14 mouse cellular contexts compared by ENCODE assay signal in the genomic region with DNA sequence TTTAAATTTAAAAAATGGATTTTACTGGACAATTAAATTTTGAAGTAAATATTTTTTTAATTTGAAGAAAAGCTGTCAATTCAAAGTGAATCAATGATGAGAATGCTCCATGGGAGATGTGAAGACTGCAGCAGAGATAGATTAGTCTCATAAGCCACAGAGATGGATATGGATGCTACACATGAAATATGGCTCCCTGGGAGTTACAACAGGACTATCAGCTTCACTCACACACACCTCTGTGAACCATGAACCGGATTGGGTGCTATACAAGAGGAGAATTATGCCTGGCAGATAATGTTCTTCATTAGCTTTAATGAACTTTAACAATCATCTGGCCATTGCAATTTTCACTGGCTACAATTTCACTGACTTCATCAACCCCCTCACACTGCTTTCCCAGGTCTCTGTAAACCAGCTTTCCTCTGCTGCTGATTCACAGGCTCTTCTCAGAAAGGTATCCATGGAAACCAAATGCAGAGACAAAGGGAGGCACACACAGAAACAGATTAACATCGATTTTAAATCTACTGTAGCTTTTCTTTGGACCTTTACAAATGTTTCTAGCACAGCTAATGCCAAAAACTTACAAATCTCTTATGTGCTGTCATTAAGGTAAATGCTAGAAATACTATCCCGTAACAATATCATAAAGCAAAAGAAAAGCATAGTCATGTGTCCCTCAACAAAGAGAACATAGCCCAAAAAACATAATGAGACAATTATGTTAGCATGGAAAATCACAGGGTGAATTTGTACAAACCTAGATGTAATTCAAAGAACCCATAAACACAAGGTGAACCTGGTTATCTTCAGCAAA. TPM values are rescaled to one million over a fixed set of nuclear protein-coding genes. Genes with fewer than 3 reads are reported as not detected.
A peak's percentile ranks its signal among the peaks of the same experiment; 100 is the strongest.
DNase-seq lines count a peak whose midpoint lies in the region; ATAC-seq and TF ChIP-seq lines count a peak whose summit lies in the region.
"Had no signal": no experiment of that assay in that cellular context is flagged by ENCODE, and none has a peak within 500 bp of the region (broad histone marks: within the 10 kb centered on the region; RNA-seq: fewer than 3 reads in every experiment).

No protein-coding gene starts in this region.

- H3K4me2 ChIP-seq in neural tube, embryonic 12.5 days (replicated peaks): no peak overlapping the region
- no peak overlapping the region for H3K4me2 ChIP-seq in heart, embryonic 12.5 days
- H3K4me2 ChIP-seq: embryonic facial prominence, embryonic 13.5 days had no signal

- no peak for TF ChIP-seq CTCF in layer of hippocampus, adult 2 months (conservative IDR thresholded peaks at IDR 0.05)

- 43% methylated on average over 3 of the region's 3 CpGs for WGBS in forebrain, embryonic 10.5 days
- 43% methylated on average over 3 of the region's 3 CpGs for WGBS in neural tube, embryonic 12.5 days
- WGBS in heart, embryonic 12.5 days: 58% methylated on average over 3 of the region's 3 CpGs

- DNase-seq in brain, embryonic 18.5 days (ENCODE audit: low read depth, low spot score): peak; percentile 76
- no peak for DNase-seq in forebrain, embryonic 10.5 days (ENCODE audit: extremely low spot score, low spot score)
- peak in 1 of 2 experiments; percentile 62 for DNase-seq in layer of hippocampus, adult 2 months (ENCODE audit: low spot score in 2 of 2)
- no peak for DNase-seq in ovary, postnatal 14 days (ENCODE audit: low spot score)
- DNase-seq in ovary, postnatal 36 days (ENCODE audit: low spot score): no peak
- DNase-seq: heart, adult 2 months; kidney, adult 11 months had no signal

- no peaks in the 10 kb centered on the region for H3K9me3 ChIP-seq in forebrain, embryonic 10.5 days
- no peaks in the 10 kb centered on the region for H3K9me3 ChIP-seq in neural tube, embryonic 12.5 days
- H3K9me3 ChIP-seq in heart, embryonic 12.5 days (replicated peaks): no peaks in the 10 kb centered on the region
- H3K9me3 ChIP-seq: embryonic facial prominence, embryonic 13.5 days; G1E; megakaryocyte, embryonic 14.5 days had no signal

- ATAC-seq in neural tube, embryonic 12.5 days (ENCODE audit: low FRiP score, low read depth): peak; percentile 90
- no peak for ATAC-seq in heart, embryonic 12.5 days (ENCODE audit: insufficient number of reproducible peaks, low FRiP score)

- H3K9ac ChIP-seq in neural tube, embryonic 12.5 days: peak overlapping the region; percentile 10; the same call in 1 of the 2 replicates
- no peak overlapping the region for H3K9ac ChIP-seq in heart, embryonic 12.5 days
- H3K9ac ChIP-seq: embryonic facial prominence, embryonic 13.5 days had no signal

- H3K27ac ChIP-seq in forebrain, embryonic 10.5 days: peak overlapping the region; percentile 59
- peak overlapping the region; percentile 87 for H3K27ac ChIP-seq in layer of hippocampus, adult 2 months
- H3K27ac ChIP-seq in neural tube, embryonic 12.5 days: no peak overlapping the region
- H3K27ac ChIP-seq in heart, embryonic 12.5 days (ENCODE audit: poor library complexity, severe bottlenecking): no peak overlapping the region
- H3K27ac ChIP-seq: embryonic facial prominence, embryonic 13.5 days; heart, adult 2 months had no signal

- no peaks in the 10 kb centered on the region for H3K36me3 ChIP-seq in forebrain, embryonic 10.5 days (replicated peaks)
- no peaks in the 10 kb centered on the region for H3K36me3 ChIP-seq in neural tube, embryonic 12.5 days
- no peaks in the 10 kb centered on the region for H3K36me3 ChIP-seq in heart, embryonic 12.5 days
- H3K36me3 ChIP-seq: embryonic facial prominence, embryonic 13.5 days; G1E had no signal

- no peak overlapping the region for H3K4me3 ChIP-seq in forebrain, embryonic 10.5 days
- H3K4me3 ChIP-seq in layer of hippocampus, adult 2 months: no peak overlapping the region
- H3K4me3 ChIP-seq in neural tube, embryonic 12.5 days: no peak overlapping the region
- H3K4me3 ChIP-seq in heart, embryonic 12.5 days: no peak overlapping the region
- H3K4me3 ChIP-seq: embryonic facial prominence, embryonic 13.5 days; heart, adult 2 months; megakaryocyte, embryonic 14.5 days had no signal

- peaks cover 7% of the 10 kb centered on the region for H3K4me1 ChIP-seq in forebrain, embryonic 10.5 days
- H3K4me1 ChIP-seq in neural tube, embryonic 12.5 days: no peaks in the 10 kb centered on the region
- no peaks in the 10 kb centered on the region for H3K4me1 ChIP-seq in heart, embryonic 12.5 days (replicated peaks)
- H3K4me1 ChIP-seq: embryonic facial prominence, embryonic 13.5 days; megakaryocyte, embryonic 14.5 days had no signal

- no peaks in the 10 kb centered on the region for H3K27me3 ChIP-seq in forebrain, embryonic 10.5 days (ENCODE audit: poor library complexity, severe bottlenecking)
- no peaks in the 10 kb centered on the region for H3K27me3 ChIP-seq in neural tube, embryonic 12.5 days (replicated peaks)
- no peaks in the 10 kb centered on the region for H3K27me3 ChIP-seq in heart, embryonic 12.5 days (replicated peaks)
- H3K27me3 ChIP-seq: embryonic facial prominence, embryonic 13.5 days; megakaryocyte, embryonic 14.5 days had no signal

RNA-seq across cellular contexts. Expression of a gene that starts 3.9 kb away (rescaled TPM):
- not detected in 2 replicates for polyA plus RNA-seq in forebrain, embryonic 10.5 days (2016; fragmentation: Nextera tagmentation; extraction: Ambion mirVana)
- total RNA-seq in layer of hippocampus, adult 2 months (2021): not detected
- not detected in 2 replicates for polyA plus RNA-seq in neural tube, embryonic 12.5 days (2016; fragmentation: Nextera tagmentation; extraction: Ambion mirVana)
- not detected in 2 replicates for polyA plus RNA-seq in heart, embryonic 12.5 days (2016; fragmentation: Nextera tagmentation; extraction: Ambion mirVana)
- total RNA-seq: heart, adult 2 months; liver, adult 2 months had no signal
- polyA plus RNA-seq: embryonic facial prominence, embryonic 13.5 days; G1E; heart, adult 2 months; liver, adult 2 months; spleen, adult 2 months had no signal

RNA-seq across cellular contexts. Expression of a gene that starts 17.6 kb away (rescaled TPM):
- polyA plus RNA-seq in forebrain, embryonic 10.5 days (2016; fragmentation: Nextera tagmentation; extraction: Ambion mirVana): not detected in 2 replicates
- total RNA-seq in layer of hippocampus, adult 2 months (2021): not detected
- polyA plus RNA-seq in neural tube, embryonic 12.5 days (2016; fragmentation: Nextera tagmentation; extraction: Ambion mirVana): not detected in 2 replicates
- not detected in 2 replicates for polyA plus RNA-seq in heart, embryonic 12.5 days (2016; fragmentation: Nextera tagmentation; extraction: Ambion mirVana)
- total RNA-seq: heart, adult 2 months; liver, adult 2 months had no signal
- polyA plus RNA-seq: G1E; heart, adult 2 months; liver, adult 2 months; spleen, adult 2 months had no signal

RNA-seq across cellular contexts. Expression of a gene that starts 42.1 kb away (rescaled TPM):
- not detected in 2 replicates for polyA plus RNA-seq in forebrain, embryonic 10.5 days (2016; fragmentation: Nextera tagmentation; extraction: Ambion mirVana)
- not detected for total RNA-seq in layer of hippocampus, adult 2 months (2021)
- polyA plus RNA-seq in neural tube, embryonic 12.5 days (2016; fragmentation: Nextera tagmentation; extraction: Ambion mirVana): not detected in 2 replicates
- polyA plus RNA-seq in heart, embryonic 12.5 days (2016; fragmentation: Nextera tagmentation; extraction: Ambion mirVana): not detected in 2 replicates
- total RNA-seq: heart, adult 2 months; liver, adult 2 months had no signal
- polyA plus RNA-seq: embryonic facial prominence, embryonic 13.5 days; G1E; heart, adult 2 months; liver, adult 2 months; spleen, adult 2 months had no signal

RNA-seq across cellular contexts. Expression of a gene that starts 46.5 kb away (rescaled TPM):
- polyA plus RNA-seq in forebrain, embryonic 10.5 days (2016; fragmentation: Nextera tagmentation; extraction: Ambion mirVana): 4.0 and 4.2 TPM in 2 replicates
- total RNA-seq in layer of hippocampus, adult 2 months (2021): 1 to 10 TPM; 3.3 to 4.1 TPM
- 26.1 and 26.5 TPM in 2 replicates for polyA plus RNA-seq in neural tube, embryonic 12.5 days (2016; fragmentation: Nextera tagmentation; extraction: Ambion mirVana)
- polyA plus RNA-seq in heart, embryonic 12.5 days (2016; fragmentation: Nextera tagmentation; extraction: Ambion mirVana): 11.0 and 11.4 TPM in 2 replicates
- polyA plus RNA-seq: G1E; spleen, adult 2 months had no signal

RNA-seq across cellular contexts. Expression of a gene that starts 52.7 kb away (rescaled TPM):
- not detected in 2 replicates for polyA plus RNA-seq in forebrain, embryonic 10.5 days (2016; fragmentation: Nextera tagmentation; extraction: Ambion mirVana)
- not detected for total RNA-seq in layer of hippocampus, adult 2 months (2021)
- polyA plus RNA-seq in neural tube, embryonic 12.5 days (2016; fragmentation: Nextera tagmentation; extraction: Ambion mirVana): not detected in 2 replicates
- polyA plus RNA-seq in heart, embryonic 12.5 days (2016; fragmentation: Nextera tagmentation; extraction: Ambion mirVana): not detected in 2 replicates
- total RNA-seq: G1E; heart, adult 2 months; liver, adult 2 months had no signal
- polyA plus RNA-seq: embryonic facial prominence, embryonic 13.5 days; G1E; heart, adult 2 months; liver, adult 2 months; spleen, adult 2 months had no signal

Comparison
In these comparisons a context has a peak if more than half of its experiments do, and no peak if none do; other contexts are left out.
1. H3K27ac ChIP-seq: peak in forebrain, embryonic 10.5 days (single experiment) and layer of hippocampus, adult 2 months (single experiment); none in neural tube, embryonic 12.5 days (single experiment) and heart, embryonic 12.5 days (single experiment).